Mouse (Mus musculus) adrenal gland, postnatal 36 days (tissue): ENCODE data around the gene Pah. TPM values are rescaled to one million over a fixed set of nuclear protein-coding genes. Genes with fewer than 3 reads are reported as not detected.

ENCODE experiments used
- DNase-seq, 2 experiments: peaks; one replicate each; pipeline ENCODE4 v3.0.0; 2021; ENCODE audit warnings: mixed read lengths in 1 of 2
- total RNA-seq, 2 experiments: library from RNA; stranded (reverse); gene quantifications; 2 replicates each; pipeline ENCODE4 v1.2.3; 2021

The Pah gene
- total RNA-seq, 2 experiments from 2014 or later = 1.1 TPM; not detected in 1

GRCm38 (mm10) chr10:87503946-87504345 is 17.6 kb upstream of the Pah start:
- peak; percentile 60 to 61 for DNase-seq

DNA sequence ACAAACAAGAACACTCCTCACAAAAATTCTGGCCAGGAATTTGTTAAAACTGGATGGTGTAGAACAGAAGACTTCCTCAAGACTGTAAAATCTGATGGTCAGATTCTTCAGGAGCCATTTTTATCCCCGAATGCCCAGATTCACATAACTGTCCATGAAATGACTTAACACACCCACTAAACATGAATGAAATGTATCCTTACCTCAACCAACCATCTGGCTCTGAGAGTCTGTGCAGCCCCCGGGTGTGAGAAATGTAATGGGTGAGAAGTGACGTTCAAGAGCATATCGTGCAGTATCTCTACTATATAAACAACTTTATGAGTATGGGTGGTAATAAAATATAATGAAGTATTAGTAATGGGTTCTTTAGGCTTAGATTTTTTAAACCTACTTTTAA is 13.0 kb upstream of the Pah start:
- no peak for DNase-seq

GRCm38 (mm10) chr10:87513052-87513451 is 8.5 kb upstream of the Pah start:
- peak; percentile 4 to 12 for DNase-seq

GRCm38 (mm10) chr10:87518585-87518984 is 3.0 kb upstream of the Pah start:
- DNase-seq = no peak

- DNase-seq = no peak
Observed at GRCm38 (mm10) chr10:87520401-87521116, 1.0 kb upstream of the Pah start.

GRCm38 (mm10) chr10:87534172-87534571 is 12.6 kb downstream of the Pah start:
- DNase-seq = no peak

DNA sequence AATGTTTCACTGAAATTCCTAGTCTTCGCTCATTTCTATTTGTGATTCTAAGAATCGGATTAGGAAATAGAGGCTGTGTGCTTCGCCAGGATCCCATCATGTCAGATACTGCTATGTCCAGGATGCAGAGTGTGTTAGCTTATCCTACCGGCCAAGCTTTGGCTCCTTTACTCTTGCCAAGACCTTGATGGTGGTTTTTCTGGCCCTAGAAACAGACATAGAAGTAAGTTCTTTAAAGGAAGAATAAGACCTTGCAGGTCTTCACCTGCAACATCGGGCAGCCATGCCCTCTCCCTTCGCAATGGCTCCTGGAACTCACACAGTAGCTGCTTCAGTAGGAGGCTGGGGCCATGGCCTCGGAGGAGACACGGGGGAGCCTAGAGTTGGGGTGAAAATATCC is 24.2 kb downstream of the Pah start:
- no peak for DNase-seq

- no peak for DNase-seq
Observed at GRCm38 (mm10) chr10:87546299-87547234, 25.0 kb downstream of the Pah start.

DNA sequence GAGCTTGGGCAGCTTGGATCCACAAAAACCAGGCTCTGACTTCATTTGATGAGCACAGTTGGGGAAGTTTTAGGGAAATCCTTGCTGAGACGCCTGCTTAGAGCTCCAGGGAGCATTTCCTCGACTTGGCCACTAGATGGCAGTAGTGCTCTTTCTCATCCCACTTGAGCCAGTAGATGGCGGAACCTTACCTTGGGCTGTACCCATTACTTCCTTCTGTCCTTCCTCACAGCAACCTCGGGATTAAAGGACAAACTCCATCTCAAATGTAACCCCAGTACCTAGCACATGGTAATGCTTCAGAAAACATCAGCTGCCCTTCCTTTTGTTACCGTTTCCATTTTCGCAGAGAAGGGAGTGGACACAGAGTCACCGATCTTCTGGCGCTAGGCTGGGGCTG is 31.1 kb downstream of the Pah start:
- peak; percentile 27 to 51 for DNase-seq

- peak; percentile 34 to 46 for DNase-seq
Observed at GRCm38 (mm10) chr10:87556441-87556840, 34.8 kb downstream of the Pah start.

GRCm38 (mm10) chr10:87563818-87564217 is 42.2 kb downstream of the Pah start:
- no peak for DNase-seq

GRCm38 (mm10) chr10:87565712-87566111 is 44.1 kb downstream of the Pah start:
- DNase-seq = no peak

GRCm38 (mm10) chr10:87572500-87572899 is 50.9 kb downstream of the Pah start:
- no peak for DNase-seq

- DNase-seq = peak; percentile 82 to 86
Observed at GRCm38 (mm10) chr10:87586696-87587095, 65.1 kb downstream of the Pah start.

DNA sequence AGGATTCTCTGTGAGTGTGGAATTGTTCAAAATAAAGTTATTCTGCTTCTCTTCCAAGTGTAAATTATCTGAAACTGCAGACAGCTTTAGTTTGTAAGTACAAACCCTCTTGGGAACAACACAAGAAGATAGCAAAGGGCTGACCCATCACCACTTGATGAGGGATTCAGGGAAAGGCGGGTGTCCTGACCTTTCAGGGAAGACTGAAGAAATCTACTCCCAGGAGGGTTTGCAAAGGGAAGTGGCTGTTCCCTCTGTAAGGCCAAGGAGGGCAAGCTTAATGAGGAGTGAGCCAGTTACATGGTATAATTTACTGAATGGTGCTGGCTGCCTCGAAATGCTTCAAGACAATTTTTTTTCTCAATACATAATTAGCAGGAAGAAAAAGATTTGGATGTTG is 72.3 kb downstream of the Pah start:
- DNase-seq = no peak

DNA sequence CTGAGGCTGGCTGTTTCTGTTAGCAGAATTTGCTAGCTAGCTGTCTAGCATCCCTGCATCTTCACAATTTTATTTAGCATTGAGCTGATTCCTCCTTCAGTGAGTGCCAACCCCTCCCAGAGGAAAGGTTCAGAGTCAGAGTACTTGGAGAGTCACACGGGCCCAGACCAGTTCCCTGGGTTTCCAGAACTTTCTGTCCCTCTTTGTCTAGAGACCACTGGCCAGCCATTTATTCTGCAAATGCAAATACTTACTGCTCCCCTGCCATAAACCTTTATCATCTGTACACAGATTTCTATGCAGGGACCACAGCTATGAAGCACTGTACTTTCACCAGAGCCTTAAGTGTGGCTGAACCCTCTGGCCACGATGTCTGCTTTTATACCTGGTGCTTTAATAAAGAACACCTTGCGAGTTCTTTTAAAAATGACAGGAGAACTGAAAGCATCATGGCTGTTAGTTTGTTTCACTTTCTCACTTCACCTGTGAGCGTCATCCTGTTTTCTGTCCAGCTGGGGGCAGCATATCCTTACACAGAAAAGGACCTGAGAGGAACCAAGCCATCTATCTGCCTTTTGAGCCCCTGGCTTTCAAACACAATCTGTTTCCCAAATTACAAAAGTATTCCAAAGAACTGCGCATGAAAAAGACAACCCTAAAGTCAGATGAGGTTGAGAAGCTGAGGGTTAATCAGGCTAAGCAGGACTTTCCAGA is 74.9 kb downstream of the Pah start:
- DNase-seq = peak; percentile 44 to 55

DNA sequence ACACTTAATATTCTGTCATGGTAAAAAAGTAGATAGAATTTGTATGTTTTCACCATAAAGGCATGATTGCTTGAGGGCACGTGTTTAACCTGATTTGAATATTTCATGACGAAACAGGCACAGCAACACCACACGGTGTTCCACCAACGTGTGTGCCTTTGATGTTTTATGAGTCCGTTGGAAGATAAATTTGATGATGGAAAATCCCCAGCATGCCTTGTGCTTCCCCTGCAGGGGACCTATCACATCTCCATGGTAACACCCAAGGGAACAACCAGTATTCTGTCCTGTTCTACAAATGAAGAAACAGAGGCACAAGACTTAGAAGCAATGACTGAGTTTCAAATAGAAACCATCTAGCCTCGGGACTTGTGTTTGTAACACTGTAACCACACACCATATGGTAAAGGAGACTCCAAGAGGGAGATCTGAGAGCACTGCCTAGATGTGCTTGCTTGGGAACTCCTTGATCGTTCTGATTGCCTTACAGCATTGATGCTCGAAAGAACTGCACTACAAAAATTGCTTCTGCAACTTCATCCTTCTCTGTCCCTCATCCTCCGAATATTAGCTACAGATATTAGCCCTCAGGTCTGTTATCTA is 75.6 kb downstream of the Pah start:
- no peak for DNase-seq

DNA sequence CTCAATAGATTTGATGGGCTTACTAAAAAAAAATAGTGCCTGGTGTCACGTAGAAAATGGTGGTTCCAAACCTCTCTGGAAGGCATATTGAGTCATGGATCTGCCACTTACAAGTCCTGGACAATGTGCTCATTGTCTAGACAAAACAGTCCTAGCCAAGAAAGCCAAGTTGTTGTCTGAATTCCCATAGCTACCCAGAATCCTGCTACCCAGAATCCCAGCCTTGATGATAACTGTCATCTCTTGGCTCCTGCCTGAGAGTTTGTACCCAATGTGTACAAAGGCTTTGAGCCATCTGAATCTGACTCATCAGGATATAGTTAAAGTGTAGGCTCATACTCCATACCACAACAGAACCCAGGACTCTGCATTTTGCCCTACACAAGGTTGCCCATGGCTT is 80.6 kb downstream of the Pah start:
- DNase-seq = no peak

DNA sequence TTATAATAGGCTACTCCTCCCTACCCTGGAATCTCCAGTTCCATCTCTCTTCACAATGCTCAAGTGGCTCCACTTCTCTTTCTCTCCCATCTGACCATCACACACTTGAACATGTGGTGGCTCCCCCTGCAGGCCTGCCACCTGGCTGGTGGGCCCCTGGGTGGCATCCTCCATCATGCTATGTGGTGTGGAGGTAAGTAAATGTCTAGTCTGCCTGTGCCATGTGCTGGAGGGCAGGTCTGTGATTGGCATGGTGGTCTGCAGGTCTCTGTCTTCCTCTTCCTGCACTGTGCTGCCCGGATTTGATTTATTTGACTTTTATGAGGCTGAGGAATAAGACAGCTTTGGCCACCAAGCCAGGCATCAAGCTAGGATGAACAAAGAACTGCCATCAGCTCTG is 103.6 kb downstream of the Pah start:
- no peak for DNase-seq
